Mouse (Mus musculus): ENCODE data around the gene Uba7. TPM values are rescaled to one million over a fixed set of nuclear protein-coding genes. Genes with fewer than 3 reads are reported as not detected.

Gene Uba7
- polyA plus RNA-seq, 1 experiment from 2014 or later = 22.6 TPM

DNA sequence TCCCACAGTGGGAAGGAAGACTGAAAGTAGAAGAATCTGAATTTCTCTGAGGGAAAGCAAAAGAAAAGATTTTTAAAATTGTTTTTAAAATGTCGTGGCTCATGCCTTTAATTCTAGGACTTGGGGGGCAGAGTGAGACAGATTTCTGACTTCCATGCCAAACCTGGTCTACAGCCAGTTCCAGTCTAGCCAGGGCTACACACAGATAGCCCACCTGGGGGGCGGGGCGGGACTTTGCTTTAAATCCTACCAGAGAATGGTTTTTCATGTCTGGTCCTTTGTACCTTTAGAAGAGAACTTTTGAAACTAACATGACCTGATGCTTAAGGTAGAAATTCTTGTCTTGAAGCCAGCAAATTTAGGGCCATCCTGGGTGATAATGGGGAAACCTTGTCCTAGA is 47.9 kb downstream of the Uba7 start:
- Histone ChIP-seq H3K9me3 (replicated peaks) (no peaks in the 10 kb centered on the region), H3K27me3 (no peaks in the 10 kb centered on the region), H3K4me2 (no peak overlapping the region), H3K9ac (no peak overlapping the region), H3K4me3 (no peak overlapping the region), H3K4me1 (replicated peaks) (peaks cover 12% of the 10 kb centered on the region), H3K36me3 (peaks cover 39% of the 10 kb centered on the region), H3K27ac (no peak overlapping the region)
- WGBS = 88% methylated on average over 3 of the region's 3 CpGs
- ATAC-seq (replicated peaks; ENCODE audit: insufficient number of reproducible peaks, insufficient read depth, low FRiP score, low read depth) = no peak

DNA sequence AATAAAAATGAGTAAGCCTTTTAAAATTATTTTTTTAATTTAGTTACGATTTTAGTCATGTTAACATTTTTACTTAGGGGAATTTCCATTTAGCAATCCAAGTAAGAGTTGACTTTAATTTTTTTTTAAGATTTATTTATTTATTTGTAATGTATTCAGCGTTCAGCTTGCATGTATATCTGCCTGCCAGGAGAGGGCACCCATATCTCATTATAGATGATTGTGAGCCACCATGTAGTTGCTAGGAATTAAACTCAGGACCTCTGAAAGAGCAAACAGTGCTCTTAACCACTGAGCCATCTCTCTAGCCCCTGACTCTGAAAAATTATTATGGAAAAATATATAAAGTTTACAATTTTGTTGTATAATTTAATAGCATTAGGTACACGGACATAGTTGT is 51.3 kb downstream of the Uba7 start:
- H3K9ac ChIP-seq = no peak overlapping the region
- H3K9me3 ChIP-seq (replicated peaks) = no peaks in the 10 kb centered on the region
- WGBS = 95% methylated on average over 3 of the region's 3 CpGs
- no peak for ATAC-seq (replicated peaks; ENCODE audit: insufficient number of reproducible peaks, insufficient read depth, low FRiP score, low read depth)
- peaks cover 1% of the 10 kb centered on the region; the same call in 1 of the 2 replicates for H3K4me1 ChIP-seq (replicated peaks)
- H3K27ac ChIP-seq = no peak overlapping the region
- peaks cover 42% of the 10 kb centered on the region for H3K36me3 ChIP-seq
- no peak overlapping the region for H3K4me2 ChIP-seq
- H3K27me3 ChIP-seq = no peaks in the 10 kb centered on the region
- H3K4me3 ChIP-seq = no peak overlapping the region

DNA sequence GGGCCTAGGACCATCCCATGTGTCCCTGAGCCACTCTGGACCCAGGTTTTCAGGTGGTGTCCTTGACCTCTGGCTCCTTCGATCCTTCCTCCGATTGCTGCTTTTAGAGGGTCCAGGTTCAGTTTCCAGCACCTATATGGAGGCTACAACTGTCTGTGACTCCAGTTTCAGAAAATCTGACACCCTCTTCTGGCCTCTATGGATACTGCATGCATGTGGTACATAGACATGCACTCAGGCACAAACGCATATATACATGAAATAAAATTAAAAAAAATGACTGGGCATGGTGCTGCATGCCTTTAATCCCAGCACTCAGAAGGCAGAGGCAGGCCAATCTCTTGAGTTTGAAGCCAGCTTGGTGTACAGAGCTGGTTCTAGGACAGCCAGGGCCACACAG is 52.6 kb downstream of the Uba7 start:
- 93% methylated on average over 3 of the region's 3 CpGs for WGBS
- H3K36me3 ChIP-seq = peaks cover 49% of the 10 kb centered on the region

DNA sequence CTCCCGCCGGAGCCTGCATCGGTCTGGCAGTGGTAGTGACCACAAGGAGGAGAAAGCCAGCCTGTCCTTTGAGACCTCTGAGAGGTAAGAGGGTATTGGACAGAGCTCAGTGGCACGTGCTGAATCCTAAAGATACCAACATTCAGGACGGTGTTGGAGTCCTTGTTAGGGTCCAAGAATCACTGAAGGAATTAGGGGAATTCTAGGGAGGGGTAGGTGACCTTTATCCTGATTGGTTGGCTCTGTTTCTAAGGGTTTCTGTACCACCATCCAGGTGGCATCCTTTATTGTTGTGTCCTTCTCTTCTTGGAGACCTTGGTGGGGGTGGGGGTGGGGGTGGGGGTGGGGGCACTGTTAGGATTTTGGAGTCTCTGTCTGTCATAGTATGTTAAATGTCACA is 56.8 kb downstream of the Uba7 start:
- Histone ChIP-seq H3K36me3 (peaks cover 38% of the 10 kb centered on the region), H3K4me3 (no peak overlapping the region), H3K27me3 (no peaks in the 10 kb centered on the region), H3K4me1 (replicated peaks) (no peaks in the 10 kb centered on the region), H3K27ac (no peak overlapping the region), H3K9ac (no peak overlapping the region), H3K9me3 (replicated peaks) (no peaks in the 10 kb centered on the region), H3K4me2 (no peak overlapping the region)
- 85% methylated on average over 5 of the region's 5 CpGs for WGBS
- no peak for ATAC-seq (replicated peaks; ENCODE audit: insufficient number of reproducible peaks, insufficient read depth, low FRiP score, low read depth)

More for the DNA sequence above, 52.6 kb downstream of the Uba7 start:
- no peak for ATAC-seq (replicated peaks; ENCODE audit: insufficient number of reproducible peaks, insufficient read depth, low FRiP score, low read depth)
- H3K27me3 ChIP-seq = no peaks in the 10 kb centered on the region
- no peak overlapping the region for H3K4me3 ChIP-seq
- H3K9ac ChIP-seq = no peak overlapping the region
- H3K4me2 ChIP-seq = no peak overlapping the region
- no peak overlapping the region for H3K27ac ChIP-seq
- no peaks in the 10 kb centered on the region for H3K4me1 ChIP-seq (replicated peaks)
- H3K9me3 ChIP-seq (replicated peaks) = no peaks in the 10 kb centered on the region

Other genes starting within 250 kb of the Uba7 start
- 123 and 147 TPM in 2 replicates for gene Rbm5, start 204.5 kb upstream of the Uba7 start, polyA plus RNA-seq (2015; fragmentation: Nextera tagmentation; extraction: Ambion mirVana)
- gene Rbm6, start 102.3 kb upstream of the Uba7 start, polyA plus RNA-seq (2015; fragmentation: Nextera tagmentation; extraction: Ambion mirVana) = 43.2 and 48.0 TPM in 2 replicates
- 8.5 and 9.8 TPM in 2 replicates for gene Mon1a, start 87.4 kb upstream of the Uba7 start, polyA plus RNA-seq (2015; fragmentation: Nextera tagmentation; extraction: Ambion mirVana)
- gene Mst1r, start 68.6 kb upstream of the Uba7 start, polyA plus RNA-seq (2015; fragmentation: Nextera tagmentation; extraction: Ambion mirVana) = 2.1 and 4.1 TPM in 2 replicates
- gene Actl11, start 47.0 kb upstream of the Uba7 start, polyA plus RNA-seq (2015; fragmentation: Nextera tagmentation; extraction: Ambion mirVana) = not detected in 2 replicates
- 0.20 and 0.77 TPM in 2 replicates for gene Camkv, start 39.8 kb upstream of the Uba7 start, polyA plus RNA-seq (2015; fragmentation: Nextera tagmentation; extraction: Ambion mirVana)
- 10.1 and 13.0 TPM in 2 replicates for gene Traip, start 25.4 kb upstream of the Uba7 start, polyA plus RNA-seq (2015; fragmentation: Nextera tagmentation; extraction: Ambion mirVana)
- gene Gm20661, start 7.6 kb downstream of the Uba7 start, polyA plus RNA-seq (2015; fragmentation: Nextera tagmentation; extraction: Ambion mirVana) = 2.8 and 4.3 TPM in 2 replicates
- 35.7 and 46.9 TPM in 2 replicates for gene Inka1, start 10.4 kb downstream of the Uba7 start, polyA plus RNA-seq (2015; fragmentation: Nextera tagmentation; extraction: Ambion mirVana)
- 5.1 and 6.1 TPM in 2 replicates for gene Cdhr4, start 17.0 kb downstream of the Uba7 start, polyA plus RNA-seq (2015; fragmentation: Nextera tagmentation; extraction: Ambion mirVana)
- gene Gm20662, start 20.8 kb downstream of the Uba7 start, polyA plus RNA-seq (2015; fragmentation: Nextera tagmentation; extraction: Ambion mirVana) = 0.19 and 0.65 TPM in 2 replicates
- gene Ip6k1, start 27.0 kb downstream of the Uba7 start, polyA plus RNA-seq (2015; fragmentation: Nextera tagmentation; extraction: Ambion mirVana) = 34.5 and 42.9 TPM in 2 replicates
- 18.3 and 23.8 TPM in 2 replicates for gene Gmppb, start 73.7 kb downstream of the Uba7 start, polyA plus RNA-seq (2015; fragmentation: Nextera tagmentation; extraction: Ambion mirVana)
- gene Amigo3, start 77.7 kb downstream of the Uba7 start, polyA plus RNA-seq (2015; fragmentation: Nextera tagmentation; extraction: Ambion mirVana) = 1.5 and 2.3 TPM in 2 replicates
- 0.81 TPM in 1 of 2 replicates, not detected in the other for gene Mst1, start 104.9 kb downstream of the Uba7 start, polyA plus RNA-seq (2015; fragmentation: Nextera tagmentation; extraction: Ambion mirVana)
- 29.8 and 33.3 TPM in 2 replicates for gene Rnf123, start 107.8 kb downstream of the Uba7 start, polyA plus RNA-seq (2015; fragmentation: Nextera tagmentation; extraction: Ambion mirVana)
- gene Apeh, start 119.1 kb downstream of the Uba7 start, polyA plus RNA-seq (2015; fragmentation: Nextera tagmentation; extraction: Ambion mirVana) = 46.4 and 65.9 TPM in 2 replicates
- gene Bsn, start 214.9 kb downstream of the Uba7 start, polyA plus RNA-seq (2015; fragmentation: Nextera tagmentation; extraction: Ambion mirVana) = 0.13 and 0.84 TPM in 2 replicates